ENCODE assay signal across 8 mouse cellular contexts in genomic region chr9:37145616-37146352, GRCm38 (mm10). TPM values are rescaled to one million over a fixed set of nuclear protein-coding genes. Genes with fewer than 3 reads are reported as not detected.
A peak's percentile ranks its signal among the peaks of the same experiment; 100 is the strongest.
DNase-seq lines count a peak whose midpoint lies in the region; ATAC-seq and TF ChIP-seq lines count a peak whose summit lies in the region.

No protein-coding gene starts in this region.

- H3K27me3 ChIP-seq in spleen, adult 2 months (ENCODE audit: control insufficient read depth, insufficient read depth, low read length) = peaks cover 22% of the 10 kb centered on the region
- H3K27me3 ChIP-seq in forebrain, embryonic 16.5 days (replicated peaks; ENCODE audit: control insufficient read depth, insufficient read depth, low read length) = 0 out of 2 replicates have a peak, but pooled peaks cover 2% of the 10 kb centered on the region
- peaks cover 11% of the 10 kb centered on the region; the same call in 1 of the 2 replicates for H3K27me3 ChIP-seq in intestine, embryonic 16.5 days (replicated peaks; ENCODE audit: control insufficient read depth, insufficient read depth, low read length)
- H3K27me3 ChIP-seq in lung, embryonic 15.5 days = peaks cover 25% of the 10 kb centered on the region

- 2% methylated on average over 43 of the region's 43 CpGs for WGBS in spleen, adult 2 months
- WGBS in forebrain, embryonic 16.5 days = under 1% methylated on average over 43 of the region's 43 CpGs
- WGBS in intestine, embryonic 16.5 days = 1% methylated on average over 43 of the region's 43 CpGs
- 1% methylated on average over 43 of the region's 43 CpGs for WGBS in lung, embryonic 15.5 days

- no peak for TF ChIP-seq POLR2A in spleen, adult 2 months (IDR thresholded peaks at IDR 0.05; ENCODE audit: low read depth, low read length)

- peak; percentile 3; the same call in 1 of the 2 replicates for ATAC-seq in forebrain, embryonic 16.5 days
- peak; percentile 36 for ATAC-seq in intestine, embryonic 16.5 days
- ATAC-seq in lung, embryonic 15.5 days (ENCODE audit: borderline replicate concordance, extremely low read depth, low FRiP score, low TSS enrichment) = peak; percentile 32; the same call in 1 of the 2 replicates

- no peak for DNase-seq in spleen, adult 2 months (ENCODE audit: low read depth in 1 of 2, low spot score in 2 of 2)
- no peak for DNase-seq in spleen, postnatal 10 days (ENCODE audit: low spot score in 2 of 2)
- DNase-seq in ovary, postnatal 36 days (ENCODE audit: low spot score) = peak; percentile 61
- DNase-seq in spleen, postnatal 14 days (ENCODE audit: low spot score in 2 of 2) = no peak

- no peaks in the 10 kb centered on the region for H3K36me3 ChIP-seq in spleen, adult 2 months (ENCODE audit: control insufficient read depth, insufficient read depth, low read length)
- no peaks in the 10 kb centered on the region for H3K36me3 ChIP-seq in forebrain, embryonic 16.5 days (ENCODE audit: control insufficient read depth, insufficient read depth)
- no peaks in the 10 kb centered on the region for H3K36me3 ChIP-seq in intestine, embryonic 16.5 days (ENCODE audit: control insufficient read depth, insufficient read depth, low read length)
- H3K36me3 ChIP-seq in lung, embryonic 15.5 days = no peaks in the 10 kb centered on the region

- peak overlapping the region; percentile 51 for H3K4me2 ChIP-seq in forebrain, embryonic 16.5 days (ENCODE audit: low read length)
- H3K4me2 ChIP-seq in intestine, embryonic 16.5 days (ENCODE audit: low read depth, low read length) = peak overlapping the region; percentile 95
- peak overlapping the region; percentile 96 for H3K4me2 ChIP-seq in lung, embryonic 15.5 days

- peaks cover 12% of the 10 kb centered on the region for H3K4me1 ChIP-seq in spleen, adult 2 months (ENCODE audit: control insufficient read depth, insufficient read depth, insufficient read length)
- no peaks in the 10 kb centered on the region for H3K4me1 ChIP-seq in brown adipose tissue, adult 24 weeks (ENCODE audit: control insufficient read depth, insufficient read depth, insufficient read length, low read length)
- peaks cover 23% of the 10 kb centered on the region for H3K4me1 ChIP-seq in forebrain, embryonic 16.5 days (replicated peaks; ENCODE audit: control insufficient read depth, insufficient read depth, low read length)
- H3K4me1 ChIP-seq in intestine, embryonic 16.5 days (ENCODE audit: control insufficient read depth, insufficient read depth, low read length) = peaks cover 24% of the 10 kb centered on the region; the same call in 1 of the 2 replicates
- peaks cover 35% of the 10 kb centered on the region for H3K4me1 ChIP-seq in lung, embryonic 15.5 days

- H3K9me3 ChIP-seq in forebrain, embryonic 16.5 days (ENCODE audit: control insufficient read depth, low read length) = no peaks in the 10 kb centered on the region
- no peaks in the 10 kb centered on the region for H3K9me3 ChIP-seq in intestine, embryonic 16.5 days (ENCODE audit: control insufficient read depth, low read length)
- H3K9me3 ChIP-seq in lung, embryonic 15.5 days = no peaks in the 10 kb centered on the region

- TF ChIP-seq CTCF in spleen, adult 2 months (IDR thresholded peaks at IDR 0.05; ENCODE audit: extremely low read depth, insufficient read depth, insufficient read length, insufficient replicate concordance) = no peak

- peak overlapping the region; percentile 85 for H3K9ac ChIP-seq in forebrain, embryonic 16.5 days (replicated peaks; ENCODE audit: low read depth, low read length)
- H3K9ac ChIP-seq in intestine, embryonic 16.5 days (ENCODE audit: low read depth, low read length) = peak overlapping the region; percentile 87
- peak overlapping the region; percentile 94 for H3K9ac ChIP-seq in lung, embryonic 15.5 days

- peak overlapping the region; percentile 31; the same call in 1 of the 2 replicates for H3K4me3 ChIP-seq in spleen, adult 2 months (ENCODE audit: extremely low read depth, insufficient read depth, insufficient read length)
- peak overlapping the region; percentile 55 for H3K4me3 ChIP-seq in brown adipose tissue, adult 24 weeks (ENCODE audit: insufficient read depth, low read depth, low read length)
- peak overlapping the region; percentile 60 for H3K4me3 ChIP-seq in forebrain, embryonic 16.5 days (replicated peaks; ENCODE audit: low read length)
- peak overlapping the region; percentile 77 for H3K4me3 ChIP-seq in intestine, embryonic 16.5 days (ENCODE audit: low read length)
- H3K4me3 ChIP-seq in lung, embryonic 15.5 days = peak overlapping the region; percentile 76

- peak overlapping the region; percentile 59 for H3K27ac ChIP-seq in spleen, adult 2 months (ENCODE audit: insufficient read depth, low read length)
- H3K27ac ChIP-seq in brown adipose tissue, adult 24 weeks (replicated peaks; ENCODE audit: low read depth, low read length) = 0 out of 2 replicates have a peak overlapping the region, but pooled peaks have one; percentile 18
- H3K27ac ChIP-seq in forebrain, embryonic 16.5 days (ENCODE audit: low read length) = peak overlapping the region; percentile 98
- peak overlapping the region; percentile 97 for H3K27ac ChIP-seq in intestine, embryonic 16.5 days (ENCODE audit: low read length)
- peak overlapping the region; percentile 97 for H3K27ac ChIP-seq in lung, embryonic 15.5 days

RNA-seq across cellular contexts. Expression of gene Pknox2, which starts 1.4 kb away (rescaled TPM):
- polyA plus RNA-seq in spleen, adult 2 months (2012; rRNA removed) = 2.9 and 4.0 TPM in 2 replicates
- 0.92 and 1.7 TPM in 2 replicates for polyA plus RNA-seq in brown adipose tissue, adult 24 weeks (2012; ENCODE audit: insufficient read depth, insufficient read length, missing spikeins)
- 24.5 and 26.9 TPM in 2 replicates for polyA plus RNA-seq in forebrain, embryonic 16.5 days (2015; fragmentation: Nextera tagmentation; extraction: Ambion mirVana)
- polyA plus RNA-seq in intestine, embryonic 16.5 days (2015; fragmentation: Nextera tagmentation; extraction: Ambion mirVana) = 7.2 and 8.0 TPM in 2 replicates
- 10.6 and 11.4 TPM in 2 replicates for polyA plus RNA-seq in lung, embryonic 15.5 days (2015; fragmentation: Nextera tagmentation; extraction: Ambion mirVana)

Comparison
In these comparisons a context has a peak if more than half of its experiments do, and no peak if none do; other contexts are left out.
1. H3K27ac ChIP-seq: peak in every context shown above with its lines; median percentile 98 in forebrain, embryonic 16.5 days; 97 in intestine, embryonic 16.5 days; 97 in lung, embryonic 15.5 days; 59 in spleen, adult 2 months; 18 in brown adipose tissue, adult 24 weeks.